23 mouse cellular contexts compared by ENCODE assay signal in the genomic region with DNA sequence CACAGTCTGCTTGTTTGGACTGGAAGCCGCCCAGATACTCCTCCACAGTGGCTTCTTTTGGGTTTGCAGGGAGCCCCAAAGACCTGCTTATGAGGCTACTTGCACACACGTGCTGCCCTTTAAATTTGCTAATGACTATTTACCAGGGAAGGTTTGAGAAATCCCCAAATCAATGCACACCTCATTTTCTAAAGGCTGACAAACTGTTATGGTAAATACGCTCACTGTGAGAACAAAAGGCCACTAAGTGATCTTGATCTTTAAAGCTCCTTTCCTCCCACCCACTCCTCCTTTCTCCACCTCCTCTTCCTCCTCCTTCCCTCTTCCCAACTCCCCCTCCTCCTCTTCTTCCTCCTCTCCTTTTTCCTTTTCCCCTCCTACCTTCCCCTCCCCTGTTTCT.
DNase-seq lines count a peak whose midpoint lies in the region; TF ChIP-seq lines count a peak whose summit lies in the region.
"Had no signal": no experiment of that assay in that cellular context is flagged by ENCODE, and none has a peak within 500 bp of the region (broad histone marks: within the 10 kb centered on the region; RNA-seq: fewer than 3 reads in every experiment).

No protein-coding gene starts in this region.

- TF ChIP-seq CTCF in E14TG2a.4 (conservative IDR thresholded peaks at IDR 0.05; ENCODE audit: low read length) = no peak

- no peaks in the 10 kb centered on the region for H3K27me3 ChIP-seq in E14TG2a.4 (ENCODE audit: insufficient read depth, low read length)
- H3K27me3 ChIP-seq: CH12.LX; embryonic facial prominence, embryonic 13.5 days; forebrain, embryonic 15.5 days; heart, embryonic 13.5 days had no signal

- DNase-seq in ES-CJ7 (ENCODE audit: low read depth, low spot score) (peak; percentile 80), ZHBTc4 (ENCODE audit: low read depth, low spot score) (peak; percentile 60)
- no peak for DNase-seq in kidney, adult 9 months
- DNase-seq in cerebellum, adult 11-12 months = no peak
- DNase-seq in heart, adult 9 months (ENCODE audit: low spot score in 2 of 2) = no peak
- DNase-seq: adrenal gland, postnatal 10 days; adrenal gland, postnatal 36 days; B cell, adult 2 months; cerebellum, adult 2 months; cerebellum, adult 9-11 months; cerebellum, postnatal 25 days; gastrocnemius, postnatal 25 days; heart, adult 18-20 months; heart, postnatal 14 days; heart, postnatal 4 days; kidney, adult 18-20 months had no signal

- H3K9me3 ChIP-seq in E14TG2a.4 (ENCODE audit: low read length) = no peaks in the 10 kb centered on the region
- H3K9me3 ChIP-seq: embryonic facial prominence, embryonic 13.5 days; forebrain, embryonic 15.5 days; heart, embryonic 10.5 days; heart, embryonic 13.5 days had no signal

- H3K36me3 ChIP-seq in E14TG2a.4 (ENCODE audit: insufficient read depth, low read length) = no peaks in the 10 kb centered on the region
- H3K36me3 ChIP-seq: embryonic facial prominence, embryonic 13.5 days; forebrain, embryonic 15.5 days; heart, embryonic 10.5 days; heart, embryonic 13.5 days had no signal

- peaks cover 75% of the 10 kb centered on the region for H3K4me1 ChIP-seq in E14TG2a.4 (replicated peaks; ENCODE audit: low read depth, low read length)
- H3K4me1 ChIP-seq: forebrain, embryonic 15.5 days had no signal

- 0 out of 2 replicates have a peak overlapping the region, but pooled peaks have one; percentile 23 for H3K4me3 ChIP-seq in E14TG2a.4 (replicated peaks; ENCODE audit: low read length)
- H3K4me3 ChIP-seq: embryonic facial prominence, embryonic 13.5 days; erythroblast, embryonic 14.5 days; forebrain, embryonic 15.5 days; heart, embryonic 10.5 days; heart, embryonic 13.5 days had no signal

Comparison
In these comparisons a context has a peak if more than half of its experiments do, and no peak if none do; other contexts are left out.
1. DNase-seq: peak in ES-CJ7 (single experiment) and ZHBTc4 (single experiment); none in kidney, adult 9 months (single experiment), cerebellum, adult 11-12 months (single experiment) and heart, adult 9 months (0 of 2).